Mouse (Mus musculus) gastrocnemius, postnatal 14 days (tissue): ENCODE results near the gene Pdk1. TPM values are rescaled to one million over a fixed set of nuclear protein-coding genes. Genes with fewer than 3 reads are reported as not detected.
A peak's percentile ranks its signal among the peaks of the same experiment; 100 is the strongest.
"Not testable (repeated sequence)": the region's sequence is repeated elsewhere in the genome, so short reads cannot be mapped to it uniquely, and the experiment has no call there.

ENCODE experiments used
- DNase-seq: peaks from one replicate; pipeline ENCODE4 v3.0.0; 2021; ENCODE audit warnings: mixed read lengths
- intact Hi-C: fragments of 180-260 bp; cut with DNase I; formaldehyde crosslinking; loops from one replicate; pipeline ENCODE4 v1.15.1; 2025; ENCODE audit warnings: low total_unique reads
- total RNA-seq, 2 experiments: library from RNA; stranded (reverse); gene quantifications; 2 replicates each; pipeline ENCODE4 v1.2.3; 2021

Pdk1 gene
- total RNA-seq, 2 experiments from 2014 or later = 54.5 to 55.7 TPM

- peak; percentile 21 for DNase-seq
- intact Hi-C loops = no loop called here
Observed at GRCm38 (mm10) chr2:71919227-71919647, 46.2 kb downstream of the Pdk1 start.

GRCm38 (mm10) chr2:71924931-71925330, 51.9 kb downstream of the Pdk1 start:
- intact Hi-C loops, DNase-seq: not testable (repeated sequence)

- DNase-seq = no peak
Observed at GRCm38 (mm10) chr2:71934046-71934445, 61.0 kb downstream of the Pdk1 start.

GRCm38 (mm10) chr2:71936711-71937110, 63.7 kb downstream of the Pdk1 start:
- intact Hi-C loops = no loop called here
- DNase-seq = no peak

More at GRCm38 (mm10) chr2:71934046-71934445, 61.0 kb downstream of the Pdk1 start:
- intact Hi-C loops = no loop called here

GRCm38 (mm10) chr2:71937649-71938308, 64.8 kb downstream of the Pdk1 start:
- no peak for DNase-seq
- intact Hi-C loops = no loop called here

GRCm38 (mm10) chr2:71938716-71939393, 65.8 kb downstream of the Pdk1 start:
- intact Hi-C loops = no loop called here
- peak; percentile 13 for DNase-seq

GRCm38 (mm10) chr2:71941005-71941720, 68.1 kb downstream of the Pdk1 start:
- DNase-seq = no peak
- intact Hi-C loops = no loop called here

GRCm38 (mm10) chr2:71941721-71942087, 68.7 kb downstream of the Pdk1 start:
- no peak for DNase-seq
- intact Hi-C loops = no loop called here

- intact Hi-C loops = no loop called here
- DNase-seq = no peak
Observed at GRCm38 (mm10) chr2:71951212-71951611, 78.2 kb downstream of the Pdk1 start.

Other genes starting within 250 kb of the Pdk1 start
- 10 to 100 TPM; 33.2 to 40.0 TPM for gene Itga6, start 127.6 kb upstream of the Pdk1 start, total RNA-seq
- 1 to 10 TPM; 2.3 to 3.2 TPM for gene Rapgef4, start 108.0 kb downstream of the Pdk1 start, total RNA-seq